Mouse (Mus musculus): Measurements from ENCODE around the gene Plekhb2.

DNA sequence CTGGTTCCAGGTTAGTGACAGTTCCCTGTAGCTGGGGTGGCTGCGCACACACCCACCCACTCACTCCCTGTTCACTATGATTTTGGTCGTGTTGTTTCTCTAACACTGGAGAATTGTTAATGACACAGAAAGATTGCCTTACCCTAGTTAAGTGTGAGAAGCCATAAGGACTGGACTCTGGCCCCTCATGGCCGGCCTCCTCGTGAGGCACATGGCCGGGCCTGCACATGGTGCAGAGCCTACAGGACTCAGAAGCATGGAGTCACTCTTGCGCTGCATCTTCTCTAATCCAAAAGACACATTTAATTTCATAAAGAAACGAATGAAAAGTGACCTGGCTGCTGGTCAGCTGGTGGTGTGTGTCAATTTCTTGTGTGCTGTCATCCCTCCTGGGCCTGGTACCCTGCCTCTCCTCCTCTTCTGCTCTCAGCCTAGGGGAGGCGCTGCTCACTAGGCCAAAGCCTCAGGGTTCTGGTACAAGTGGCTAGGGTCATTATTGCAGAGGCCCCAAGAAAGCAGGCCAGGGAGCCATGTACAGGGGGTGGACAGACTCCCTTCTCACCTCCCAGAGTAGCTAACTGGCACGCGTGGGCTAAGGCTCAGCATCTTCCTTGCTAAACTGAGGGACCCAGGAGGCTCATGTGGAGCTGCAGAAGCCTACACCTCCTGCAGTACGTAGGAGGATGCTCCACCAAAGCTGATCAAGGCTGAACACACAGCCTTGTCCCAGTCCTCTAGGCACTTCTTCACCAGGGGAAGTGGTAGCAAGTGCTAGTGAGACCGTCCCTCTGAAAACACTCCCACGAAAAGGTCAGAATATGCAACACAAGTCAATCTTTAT is 37.1 kb upstream of the Plekhb2 start:
- TF ChIP-seq POLR2A (IDR thresholded peaks at IDR 0.05; ENCODE audit: low read depth, low read length), result no peak
- TF ChIP-seq CTCF (IDR thresholded peaks at IDR 0.05; ENCODE audit: borderline replicate concordance, insufficient read depth, low read length), result no peak
